Mouse (Mus musculus) embryonic facial prominence, embryonic 12.5 days (tissue): ENCODE results near the gene Tbx5. TPM values are rescaled to one million over a fixed set of nuclear protein-coding genes. Genes with fewer than 3 reads are reported as not detected.

ENCODE experiments used
- ATAC-seq: fragments of 200-750 bp; cut with Nextera tagmentation; 2 replicates; pipeline ENCODE4 v1.8.0; 2017; ENCODE audit not compliant: insufficient number of reproducible peaks, insufficient read depth, low FRiP score, low TSS enrichment
- H3K27ac ChIP-seq: fragments of 300-500 bp; sonication (generic); 2 replicates; pipeline ENCODE4 v1.5.1; 2016; ENCODE audit warnings: mild to moderate bottlenecking
- H3K27me3 ChIP-seq: fragments of 300-500 bp; sonication (generic); 2 replicates; pipeline ENCODE4 v1.6.1; 2016; ENCODE audit warnings: mild to moderate bottlenecking, moderate library complexity
- H3K36me3 ChIP-seq: fragments of 300-500 bp; sonication (generic); 2 replicates; pipeline ENCODE4 v1.6.1; 2016; ENCODE audit warnings: mild to moderate bottlenecking
- H3K4me1 ChIP-seq: fragments of 300-500 bp; sonication (generic); 2 replicates; pipeline ENCODE4 v1.6.1; 2016
- H3K4me2 ChIP-seq: fragments of 300-500 bp; sonication (generic); replicated peaks from 2 replicates; pipeline ENCODE4 v1.6.1; 2016; ENCODE audit warnings: mild to moderate bottlenecking, moderate library complexity
- H3K4me3 ChIP-seq: fragments of 300-500 bp; sonication (generic); 2 replicates; pipeline ENCODE4 v1.5.1; 2016; ENCODE audit warnings: mild to moderate bottlenecking
- H3K9ac ChIP-seq: fragments of 300-500 bp; sonication (generic); 2 replicates; pipeline ENCODE4 v1.6.1; 2016; ENCODE audit warnings: mild to moderate bottlenecking, moderate library complexity
- H3K9me3 ChIP-seq: fragments of 300-500 bp; sonication (generic); 2 replicates; pipeline ENCODE4 v1.6.1; 2016; ENCODE audit warnings: mild to moderate bottlenecking, moderate library complexity
- WGBS: fragments of 180-500 bp; shearing (Covaris S2); methylation state at CpG from one replicate; pipeline ENCODE4 v1.1.7; 2016; 5-methylcytosine and 5-hydroxymethylcytosine counted together
- polyA plus RNA-seq: library from polyadenylated mRNA; unstranded; fragments of >200 nt; fragmentation: Nextera tagmentation; extraction: Ambion mirVana; gene quantifications from 2 replicates; pipeline ENCODE4 v1.2.1, GENCODE M21; 2016

The Tbx5 gene
- polyA plus RNA-seq, 1 experiment from 2014 or later = 2.3 TPM

GRCm38 (mm10) chr5:119821506-119821905 is 11.0 kb upstream of the Tbx5 start:
- Histone ChIP-seq H3K27me3 (peaks cover 64% of the 10 kb centered on the region), H3K4me1 (no peaks in the 10 kb centered on the region), H3K27ac (no peak overlapping the region), H3K9ac (no peak overlapping the region), H3K4me2 (no peak overlapping the region), H3K9me3 (no peaks in the 10 kb centered on the region), H3K4me3 (no peak overlapping the region), H3K36me3 (no peaks in the 10 kb centered on the region)
- WGBS = 46% methylated on average over 2 of the region's 2 CpGs
- no peak for ATAC-seq

GRCm38 (mm10) chr5:119827341-119827740 is 5.1 kb upstream of the Tbx5 start:
- Histone ChIP-seq H3K9me3 (no peaks in the 10 kb centered on the region), H3K27me3 (peaks cover 85% of the 10 kb centered on the region), H3K9ac (no peak overlapping the region), H3K4me3 (no peak overlapping the region), H3K27ac (no peak overlapping the region), H3K4me1 (peaks cover 2% of the 10 kb centered on the region; the same call in 1 of the 2 replicates), H3K4me2 (no peak overlapping the region), H3K36me3 (no peaks in the 10 kb centered on the region)
- WGBS = 68% methylated on average over 6 of the region's 6 CpGs
- no peak for ATAC-seq

GRCm38 (mm10) chr5:119830611-119831010 is 1.9 kb upstream of the Tbx5 start:
- Histone ChIP-seq H3K4me1 (peaks cover 6% of the 10 kb centered on the region; the same call in 1 of the 2 replicates), H3K4me3 (no peak overlapping the region), H3K9me3 (no peaks in the 10 kb centered on the region), H3K27ac (no peak overlapping the region), H3K36me3 (no peaks in the 10 kb centered on the region), H3K27me3 (peaks cover 95% of the 10 kb centered on the region), H3K9ac (no peak overlapping the region), H3K4me2 (no peak overlapping the region)
- 7% methylated on average over 8 of the region's 8 CpGs for WGBS
- no peak for ATAC-seq

GRCm38 (mm10) chr5:119831201-119831771 is 1.2 kb upstream of the Tbx5 start:
- WGBS = under 1% methylated on average over 33 of the region's 33 CpGs
- H3K4me2 ChIP-seq = peak overlapping the region; percentile 1; the same call in 1 of the 2 replicates
- H3K27me3 ChIP-seq = peaks cover 99% of the 10 kb centered on the region
- ATAC-seq = no peak
- no peak overlapping the region for H3K27ac ChIP-seq
- H3K9me3 ChIP-seq = no peaks in the 10 kb centered on the region
- H3K9ac ChIP-seq = no peak overlapping the region
- peak overlapping the region; percentile 9; the same call in 1 of the 2 replicates for H3K4me3 ChIP-seq
- H3K4me1 ChIP-seq = peaks cover 6% of the 10 kb centered on the region; the same call in 1 of the 2 replicates
- H3K36me3 ChIP-seq = no peaks in the 10 kb centered on the region

- Histone ChIP-seq H3K4me3 (peak overlapping the region; percentile 9; the same call in 1 of the 2 replicates), H3K9ac (no peak overlapping the region), H3K27me3 (peaks cover 98% of the 10 kb centered on the region), H3K36me3 (no peaks in the 10 kb centered on the region), H3K4me2 (no peak overlapping the region; the same call in 1 of the 2 replicates), H3K27ac (no peak overlapping the region), H3K4me1 (peaks cover 6% of the 10 kb centered on the region; the same call in 1 of the 2 replicates), H3K9me3 (no peaks in the 10 kb centered on the region)
- 1% methylated on average over 25 of the region's 25 CpGs for WGBS
- no peak for ATAC-seq
Measured at GRCm38 (mm10) chr5:119831791-119832478, 533 bp upstream of the Tbx5 start.

GRCm38 (mm10) chr5:119833223-119834030 is 959 bp downstream of the Tbx5 start:
- ATAC-seq = no peak
- 4% methylated on average over 8 of the region's 8 CpGs for WGBS
- no peak overlapping the region for H3K27ac ChIP-seq

GRCm38 (mm10) chr5:119834031-119834403 is 1.5 kb downstream of the Tbx5 start:
- no peak overlapping the region for H3K27ac ChIP-seq
- no peaks in the 10 kb centered on the region for H3K36me3 ChIP-seq
- no peak overlapping the region for H3K4me3 ChIP-seq
- WGBS = 9% methylated on average over 2 of the region's 2 CpGs
- H3K9me3 ChIP-seq = no peaks in the 10 kb centered on the region
- H3K27me3 ChIP-seq = peaks cover 97% of the 10 kb centered on the region
- H3K4me2 ChIP-seq = no peak overlapping the region
- peaks cover 6% of the 10 kb centered on the region; the same call in 1 of the 2 replicates for H3K4me1 ChIP-seq
- no peak overlapping the region for H3K9ac ChIP-seq
- ATAC-seq = no peak

More at GRCm38 (mm10) chr5:119833223-119834030, 959 bp downstream of the Tbx5 start:
- H3K9me3 ChIP-seq = no peaks in the 10 kb centered on the region
- H3K36me3 ChIP-seq = no peaks in the 10 kb centered on the region
- no peak overlapping the region for H3K9ac ChIP-seq
- H3K4me2 ChIP-seq = no peak overlapping the region
- H3K4me1 ChIP-seq = peaks cover 6% of the 10 kb centered on the region; the same call in 1 of the 2 replicates
- H3K27me3 ChIP-seq = peaks cover 98% of the 10 kb centered on the region
- H3K4me3 ChIP-seq = no peak overlapping the region

- Histone ChIP-seq H3K27ac (no peak overlapping the region), H3K4me3 (peak overlapping the region; percentile 21), H3K27me3 (peaks cover 97% of the 10 kb centered on the region), H3K9ac (no peak overlapping the region), H3K4me1 (peaks cover 15% of the 10 kb centered on the region; the same call in 1 of the 2 replicates), H3K9me3 (no peaks in the 10 kb centered on the region), H3K4me2 (peak overlapping the region; percentile 22), H3K36me3 (no peaks in the 10 kb centered on the region)
- 2% methylated on average over 30 of the region's 30 CpGs for WGBS
- no peak for ATAC-seq
Measured at GRCm38 (mm10) chr5:119835053-119835867, 2.8 kb downstream of the Tbx5 start.

GRCm38 (mm10) chr5:119835868-119836209 is 3.4 kb downstream of the Tbx5 start:
- H3K4me3 ChIP-seq = peak overlapping the region; percentile 21; the same call in 1 of the 2 replicates
- no peaks in the 10 kb centered on the region for H3K9me3 ChIP-seq
- peaks cover 97% of the 10 kb centered on the region for H3K27me3 ChIP-seq
- 0 out of 2 replicates have a peak overlapping the region, but pooled peaks have one; percentile 22 for H3K4me2 ChIP-seq
- ATAC-seq = no peak
- no peaks in the 10 kb centered on the region for H3K36me3 ChIP-seq
- 1% methylated on average over 12 of the region's 12 CpGs for WGBS
- H3K4me1 ChIP-seq = peaks cover 15% of the 10 kb centered on the region; the same call in 1 of the 2 replicates
- no peak overlapping the region for H3K9ac ChIP-seq
- no peak overlapping the region for H3K27ac ChIP-seq

GRCm38 (mm10) chr5:119836618-119837305 is 4.3 kb downstream of the Tbx5 start:
- Histone ChIP-seq H3K9ac (no peak overlapping the region), H3K9me3 (no peaks in the 10 kb centered on the region), H3K4me3 (0 out of 2 replicates have a peak overlapping the region, but pooled peaks have one; percentile 9), H3K36me3 (no peaks in the 10 kb centered on the region), H3K27ac (no peak overlapping the region), H3K4me2 (0 out of 2 replicates have a peak overlapping the region, but pooled peaks have one; percentile 1), H3K27me3 (peaks cover 96% of the 10 kb centered on the region), H3K4me1 (peaks cover 12% of the 10 kb centered on the region; the same call in 1 of the 2 replicates)
- WGBS = under 1% methylated on average over 28 of the region's 28 CpGs
- ATAC-seq = no peak
